Mouse (Mus musculus): ENCODE measurements around the gene Thpo. TPM values are rescaled to one million over a fixed set of nuclear protein-coding genes. Genes with fewer than 3 reads are reported as not detected.

The Thpo gene
- polyA plus RNA-seq, 1 experiment = 0.98 TPM

GRCm38 (mm10) chr16:20699266-20699665, 35.0 kb downstream of the Thpo start:
- TF ChIP-seq POLR2A (IDR thresholded peaks at IDR 0.05; ENCODE audit: low read depth, low read length) = no peak
- no peak overlapping the region for H3K27ac ChIP-seq (ENCODE audit: insufficient read depth, low read length)
- peaks cover 4% of the 10 kb centered on the region; the same call in 1 of the 2 replicates for H3K4me1 ChIP-seq (ENCODE audit: control insufficient read depth, insufficient read depth, low read length)
- no peak overlapping the region for H3K4me3 ChIP-seq (ENCODE audit: insufficient read depth, low read length)

- Histone ChIP-seq H3K27ac (ENCODE audit: insufficient read depth, low read length) (peak overlapping the region; percentile 45), H3K4me3 (ENCODE audit: insufficient read depth, low read length) (peak overlapping the region; percentile 14), H3K4me1 (ENCODE audit: control insufficient read depth, insufficient read depth, low read length) (no peaks in the 10 kb centered on the region; the same call in 1 of the 2 replicates)
- TF ChIP-seq POLR2A (IDR thresholded peaks at IDR 0.05; ENCODE audit: low read depth, low read length) = 0 out of 2 replicates have a peak, but pooled peaks have one; percentile 21
- TF ChIP-seq CTCF (IDR thresholded peaks at IDR 0.05; ENCODE audit: borderline replicate concordance, insufficient read depth, low read length) = no peak
These were observed 38.5 kb downstream of the Thpo start for GRCm38 (mm10) chr16:20695622-20696323.

GRCm38 (mm10) chr16:20694781-20695180, 39.5 kb downstream of the Thpo start:
- Histone ChIP-seq H3K27ac (ENCODE audit: insufficient read depth, low read length) (peak overlapping the region; percentile 45), H3K4me3 (ENCODE audit: insufficient read depth, low read length) (no peak overlapping the region), H3K4me1 (ENCODE audit: control insufficient read depth, insufficient read depth, low read length) (no peaks in the 10 kb centered on the region; the same call in 1 of the 2 replicates)
- TF ChIP-seq POLR2A (IDR thresholded peaks at IDR 0.05; ENCODE audit: low read depth, low read length) = peak; percentile 45; the same call in 1 of the 2 replicates
- no peak for TF ChIP-seq CTCF (IDR thresholded peaks at IDR 0.05; ENCODE audit: borderline replicate concordance, insufficient read depth, low read length)

GRCm38 (mm10) chr16:20693111-20693701, 41.1 kb downstream of the Thpo start, which contains the start of gene Fam131a:
Gene Fam131a (plus strand): TSS chr16:20693241.
- Histone ChIP-seq H3K4me1 (ENCODE audit: control insufficient read depth, insufficient read depth, low read length) (no peaks in the 10 kb centered on the region; the same call in 1 of the 2 replicates), H3K27ac (ENCODE audit: insufficient read depth, low read length) (peak within 1 kb of the TSS; percentile 28; the same call in 1 of the 2 replicates), H3K4me3 (ENCODE audit: insufficient read depth, low read length) (peak within 1 kb of the TSS; percentile 19)
- peak; percentile 19 for TF ChIP-seq POLR2A (IDR thresholded peaks at IDR 0.05; ENCODE audit: low read depth, low read length)
- TF ChIP-seq CTCF (IDR thresholded peaks at IDR 0.05; ENCODE audit: borderline replicate concordance, insufficient read depth, low read length) = no peak

GRCm38 (mm10) chr16:20692241-20692965, 41.9 kb downstream of the Thpo start:
- Histone ChIP-seq H3K4me3 (ENCODE audit: insufficient read depth, low read length) (no peak overlapping the region), H3K27ac (ENCODE audit: insufficient read depth, low read length) (no peak overlapping the region), H3K4me1 (ENCODE audit: control insufficient read depth, insufficient read depth, low read length) (no peaks in the 10 kb centered on the region; the same call in 1 of the 2 replicates)
- TF ChIP-seq POLR2A (IDR thresholded peaks at IDR 0.05; ENCODE audit: low read depth, low read length) (no peak), CTCF (IDR thresholded peaks at IDR 0.05; ENCODE audit: borderline replicate concordance, insufficient read depth, low read length) (no peak)

- no peak overlapping the region for H3K27ac ChIP-seq (ENCODE audit: insufficient read depth, low read length)
- no peak overlapping the region for H3K4me3 ChIP-seq (ENCODE audit: insufficient read depth, low read length)
- no peaks in the 10 kb centered on the region; the same call in 1 of the 2 replicates for H3K4me1 ChIP-seq (ENCODE audit: control insufficient read depth, insufficient read depth, low read length)
- TF ChIP-seq CTCF (IDR thresholded peaks at IDR 0.05; ENCODE audit: borderline replicate concordance, insufficient read depth, low read length) = no peak
- no peak for TF ChIP-seq POLR2A (IDR thresholded peaks at IDR 0.05; ENCODE audit: low read depth, low read length)
These were observed 42.7 kb downstream of the Thpo start for GRCm38 (mm10) chr16:20691617-20692016.

GRCm38 (mm10) chr16:20690774-20691173, 43.5 kb downstream of the Thpo start:
- H3K4me3 ChIP-seq (ENCODE audit: insufficient read depth, low read length) = no peak overlapping the region
- no peaks in the 10 kb centered on the region; the same call in 1 of the 2 replicates for H3K4me1 ChIP-seq (ENCODE audit: control insufficient read depth, insufficient read depth, low read length)
- TF ChIP-seq POLR2A (IDR thresholded peaks at IDR 0.05; ENCODE audit: low read depth, low read length) = no peak
- no peak for TF ChIP-seq CTCF (IDR thresholded peaks at IDR 0.05; ENCODE audit: borderline replicate concordance, insufficient read depth, low read length)
- H3K27ac ChIP-seq (ENCODE audit: insufficient read depth, low read length) = no peak overlapping the region

- H3K27ac ChIP-seq (ENCODE audit: insufficient read depth, low read length) = peak overlapping the region; percentile 23; the same call in 1 of the 2 replicates
- peaks cover 14% of the 10 kb centered on the region for H3K4me1 ChIP-seq (ENCODE audit: control insufficient read depth, insufficient read depth, low read length)
- no peak overlapping the region for H3K4me3 ChIP-seq (ENCODE audit: insufficient read depth, low read length)
- TF ChIP-seq POLR2A (IDR thresholded peaks at IDR 0.05; ENCODE audit: low read depth, low read length) = no peak
- TF ChIP-seq CTCF (IDR thresholded peaks at IDR 0.05; ENCODE audit: borderline replicate concordance, insufficient read depth, low read length) = no peak
These were observed 56.2 kb downstream of the Thpo start for GRCm38 (mm10) chr16:20677974-20678675.

GRCm38 (mm10) chr16:20677380-20677779, 56.9 kb downstream of the Thpo start:
- TF ChIP-seq CTCF (IDR thresholded peaks at IDR 0.05; ENCODE audit: borderline replicate concordance, insufficient read depth, low read length) (no peak), POLR2A (IDR thresholded peaks at IDR 0.05; ENCODE audit: low read depth, low read length) (no peak)
- Histone ChIP-seq H3K4me1 (ENCODE audit: control insufficient read depth, insufficient read depth, low read length) (peaks cover 14% of the 10 kb centered on the region), H3K27ac (ENCODE audit: insufficient read depth, low read length) (peak overlapping the region; percentile 23; the same call in 1 of the 2 replicates), H3K4me3 (ENCODE audit: insufficient read depth, low read length) (no peak overlapping the region)
